27 mouse cellular contexts compared by ENCODE assay signal in genomic region chr5:142764889-142765288, GRCm38 (mm10). TPM values are rescaled to one million over a fixed set of nuclear protein-coding genes. Genes with fewer than 3 reads are reported as not detected.
DNase-seq lines count a peak whose midpoint lies in the region; ATAC-seq and TF ChIP-seq lines count a peak whose summit lies in the region.
"Had no signal": no experiment of that assay in that cellular context is flagged by ENCODE, and none has a peak within 500 bp of the region (broad histone marks: within the 10 kb centered on the region; RNA-seq: fewer than 3 reads in every experiment).

No protein-coding gene starts in this region.

- H3K9me3 ChIP-seq in forebrain, embryonic 10.5 days = no peaks in the 10 kb centered on the region
- no peaks in the 10 kb centered on the region for H3K9me3 ChIP-seq in forebrain, embryonic 11.5 days (ENCODE audit: control insufficient read depth, low read length)
- no peaks in the 10 kb centered on the region for H3K9me3 ChIP-seq in midbrain, embryonic 10.5 days (replicated peaks)
- no peaks in the 10 kb centered on the region for H3K9me3 ChIP-seq in midbrain, embryonic 14.5 days (ENCODE audit: control insufficient read depth, low read length)
- no peaks in the 10 kb centered on the region for H3K9me3 ChIP-seq in liver, embryonic 11.5 days (ENCODE audit: control insufficient read depth, low read length)
- H3K9me3 ChIP-seq in lung, postnatal 0 days (ENCODE audit: low read length) = no peaks in the 10 kb centered on the region
- H3K9me3 ChIP-seq: embryonic facial prominence, embryonic 12.5 days; hindbrain, embryonic 10.5 days; limb, embryonic 10.5 days; limb, embryonic 15.5 days; liver, embryonic 15.5 days had no signal

- H3K36me3 ChIP-seq in forebrain, embryonic 10.5 days (replicated peaks) = peaks cover 97% of the 10 kb centered on the region
- H3K36me3 ChIP-seq in forebrain, embryonic 11.5 days (ENCODE audit: control insufficient read depth, insufficient read depth, low read length) = peaks cover 24% of the 10 kb centered on the region
- peaks cover 96% of the 10 kb centered on the region for H3K36me3 ChIP-seq in midbrain, embryonic 10.5 days
- H3K36me3 ChIP-seq in midbrain, embryonic 14.5 days (ENCODE audit: control insufficient read depth, insufficient read depth, low read length) = peaks cover 95% of the 10 kb centered on the region
- H3K36me3 ChIP-seq in testis, adult 2 months (ENCODE audit: control insufficient read depth, insufficient read depth, low read length) = no peaks in the 10 kb centered on the region
- peaks cover 11% of the 10 kb centered on the region for H3K36me3 ChIP-seq in liver, embryonic 11.5 days (ENCODE audit: control insufficient read depth, insufficient read depth, low read length)
- peaks cover 50% of the 10 kb centered on the region for H3K36me3 ChIP-seq in lung, postnatal 0 days (ENCODE audit: insufficient read depth, low read length)

- DNase-seq in forebrain, embryonic 10.5 days (ENCODE audit: extremely low spot score, low spot score) = no peak
- DNase-seq in forebrain, embryonic 11.5 days (ENCODE audit: low spot score) = no peak
- DNase-seq in midbrain, embryonic 10.5 days (ENCODE audit: low spot score) = no peak
- no peak for DNase-seq in midbrain, embryonic 14.5 days
- DNase-seq in testis, postnatal 14 days (ENCODE audit: low spot score) = no peak
- no peak for DNase-seq in liver, embryonic 11.5 days (ENCODE audit: low spot score)
- no peak for DNase-seq in lung, postnatal 0 days (ENCODE audit: low spot score)
- DNase-seq: adrenal gland, adult 2 months; cerebellum, adult 2 months; cerebellum, postnatal 36 days; gastrocnemius, postnatal 14 days; heart, postnatal 14 days; kidney, adult 11 months; kidney, postnatal 14 days; layer of hippocampus, adult 9-11 months; retina, postnatal 1 day; right cerebral cortex, postnatal 14 days; thymus, adult 18-20 months; thymus, postnatal 25 days had no signal

- H3K9ac ChIP-seq in forebrain, embryonic 11.5 days (ENCODE audit: low read length) = no peak overlapping the region
- no peak overlapping the region for H3K9ac ChIP-seq in midbrain, embryonic 14.5 days (replicated peaks; ENCODE audit: low read length)
- H3K9ac ChIP-seq in liver, embryonic 11.5 days (ENCODE audit: low read depth, low read length) = no peak overlapping the region
- H3K9ac ChIP-seq in lung, postnatal 0 days (replicated peaks; ENCODE audit: low read depth) = no peak overlapping the region
- H3K9ac ChIP-seq: embryonic facial prominence, embryonic 12.5 days; limb, embryonic 15.5 days; liver, embryonic 15.5 days; lung, embryonic 14.5 days had no signal

- peaks cover 18% of the 10 kb centered on the region for H3K4me1 ChIP-seq in forebrain, embryonic 10.5 days
- peaks cover 12% of the 10 kb centered on the region; the same call in 1 of the 2 replicates for H3K4me1 ChIP-seq in forebrain, embryonic 11.5 days (replicated peaks; ENCODE audit: control insufficient read depth, insufficient read depth, low read length)
- H3K4me1 ChIP-seq in midbrain, embryonic 10.5 days = peaks cover 21% of the 10 kb centered on the region
- peaks cover 19% of the 10 kb centered on the region for H3K4me1 ChIP-seq in midbrain, embryonic 14.5 days (ENCODE audit: control insufficient read depth, insufficient read depth, low read length)
- H3K4me1 ChIP-seq in testis, adult 2 months (ENCODE audit: control insufficient read depth, insufficient read depth, low read length) = peaks cover 16% of the 10 kb centered on the region
- peaks cover 5% of the 10 kb centered on the region for H3K4me1 ChIP-seq in liver, embryonic 11.5 days (replicated peaks; ENCODE audit: control insufficient read depth, insufficient read depth, low read length)
- no peaks in the 10 kb centered on the region for H3K4me1 ChIP-seq in lung, postnatal 0 days (ENCODE audit: insufficient read depth, low read depth, low read length)

- ATAC-seq in forebrain, embryonic 11.5 days (replicated peaks; ENCODE audit: low FRiP score) = no peak
- ATAC-seq in midbrain, embryonic 14.5 days (ENCODE audit: low FRiP score, low TSS enrichment) = no peak
- ATAC-seq in liver, embryonic 11.5 days (replicated peaks; ENCODE audit: low FRiP score) = no peak
- no peak for ATAC-seq in lung, postnatal 0 days
- ATAC-seq: activated CD4-positive, CD25-positive, alpha-beta regulatory T cell, adult 4 months had no signal

- 81% methylated on average over 15 of the region's 15 CpGs for WGBS in forebrain, embryonic 10.5 days
- 75% methylated on average over 15 of the region's 15 CpGs for WGBS in forebrain, embryonic 11.5 days
- 75% methylated on average over 15 of the region's 15 CpGs for WGBS in midbrain, embryonic 10.5 days
- WGBS in midbrain, embryonic 14.5 days = 68% methylated on average over 15 of the region's 15 CpGs
- 87% methylated on average over 15 of the region's 15 CpGs for WGBS in liver, embryonic 11.5 days
- 81% methylated on average over 15 of the region's 15 CpGs for WGBS in lung, postnatal 0 days

- TF ChIP-seq CTCF in testis, adult 2 months (IDR thresholded peaks at IDR 0.05; ENCODE audit: control insufficient read depth, insufficient read depth, insufficient replicate concordance, low read depth, low read length) = no peak
- no peak for TF ChIP-seq CTCF in lung, postnatal 0 days (IDR thresholded peaks at IDR 0.05)

- TF ChIP-seq POLR2A in testis, adult 2 months (IDR thresholded peaks at IDR 0.05; ENCODE audit: control insufficient read depth, low read depth, low read length) = no peak

- peak overlapping the region; percentile 4; the same call in 1 of the 2 replicates for H3K27ac ChIP-seq in forebrain, embryonic 10.5 days
- H3K27ac ChIP-seq in forebrain, embryonic 11.5 days (ENCODE audit: low read depth, low read length) = no peak overlapping the region
- 0 out of 2 replicates have a peak overlapping the region, but pooled peaks have one; percentile 9 for H3K27ac ChIP-seq in midbrain, embryonic 10.5 days (replicated peaks)
- no peak overlapping the region for H3K27ac ChIP-seq in midbrain, embryonic 14.5 days (replicated peaks; ENCODE audit: low read depth, low read length)
- no peak overlapping the region for H3K27ac ChIP-seq in testis, adult 2 months (ENCODE audit: control insufficient read depth, insufficient read depth, low read depth, low read length)
- H3K27ac ChIP-seq in liver, embryonic 11.5 days (ENCODE audit: low read depth, low read length) = no peak overlapping the region
- H3K27ac ChIP-seq in lung, postnatal 0 days (ENCODE audit: low read length) = no peak overlapping the region
- H3K27ac ChIP-seq: embryonic facial prominence, embryonic 12.5 days; hindbrain, embryonic 10.5 days; limb, embryonic 10.5 days; limb, embryonic 15.5 days; liver, embryonic 15.5 days had no signal

- H3K27me3 ChIP-seq in forebrain, embryonic 10.5 days (ENCODE audit: poor library complexity, severe bottlenecking) = no peaks in the 10 kb centered on the region
- H3K27me3 ChIP-seq in forebrain, embryonic 11.5 days (ENCODE audit: control insufficient read depth, insufficient read depth, low read length) = no peaks in the 10 kb centered on the region
- H3K27me3 ChIP-seq in midbrain, embryonic 10.5 days (ENCODE audit: low read depth, poor library complexity, severe bottlenecking) = no peaks in the 10 kb centered on the region
- H3K27me3 ChIP-seq in midbrain, embryonic 14.5 days (ENCODE audit: control insufficient read depth, insufficient read depth, low read length) = no peaks in the 10 kb centered on the region
- H3K27me3 ChIP-seq in testis, adult 2 months (ENCODE audit: control insufficient read depth, insufficient read depth, low read length) = no peaks in the 10 kb centered on the region
- no peaks in the 10 kb centered on the region for H3K27me3 ChIP-seq in liver, embryonic 11.5 days (replicated peaks; ENCODE audit: control insufficient read depth, insufficient read depth, low read length)
- no peaks in the 10 kb centered on the region for H3K27me3 ChIP-seq in lung, postnatal 0 days (replicated peaks; ENCODE audit: insufficient read depth, low read length)
- H3K27me3 ChIP-seq: embryonic facial prominence, embryonic 12.5 days; limb, embryonic 15.5 days; liver, embryonic 15.5 days had no signal

- H3K4me3 ChIP-seq in forebrain, embryonic 10.5 days = no peak overlapping the region
- no peak overlapping the region for H3K4me3 ChIP-seq in forebrain, embryonic 11.5 days (ENCODE audit: low read depth, low read length)
- H3K4me3 ChIP-seq in midbrain, embryonic 10.5 days = no peak overlapping the region
- no peak overlapping the region for H3K4me3 ChIP-seq in midbrain, embryonic 14.5 days (replicated peaks; ENCODE audit: low read depth, low read length)
- H3K4me3 ChIP-seq in testis, adult 2 months (ENCODE audit: control insufficient read depth, low read depth, low read length) = peak overlapping the region; percentile 51
- no peak overlapping the region for H3K4me3 ChIP-seq in liver, embryonic 11.5 days (ENCODE audit: low read depth, low read length)
- no peak overlapping the region for H3K4me3 ChIP-seq in lung, postnatal 0 days (ENCODE audit: low read depth, low read length)
- H3K4me3 ChIP-seq: embryonic facial prominence, embryonic 12.5 days; hindbrain, embryonic 10.5 days; limb, embryonic 10.5 days; limb, embryonic 15.5 days; liver, embryonic 15.5 days had no signal

- no peak for TF ChIP-seq EP300 in lung, postnatal 0 days (IDR thresholded peaks at IDR 0.05)

- no peak overlapping the region for H3K4me2 ChIP-seq in forebrain, embryonic 11.5 days (ENCODE audit: low read depth, low read length, severe bottlenecking)
- H3K4me2 ChIP-seq in midbrain, embryonic 14.5 days (ENCODE audit: low read length) = no peak overlapping the region
- no peak overlapping the region for H3K4me2 ChIP-seq in liver, embryonic 11.5 days
- H3K4me2 ChIP-seq in lung, postnatal 0 days (replicated peaks; ENCODE audit: low read depth, low read length) = no peak overlapping the region
- H3K4me2 ChIP-seq: embryonic facial prominence, embryonic 12.5 days; limb, embryonic 15.5 days; liver, embryonic 15.5 days; lung, embryonic 14.5 days had no signal

RNA-seq across cellular contexts. Expression of gene Tnrc18, which starts 52.6 kb away (rescaled TPM):
- 21.5 and 22.7 TPM in 2 replicates for polyA plus RNA-seq in forebrain, embryonic 10.5 days (2016; fragmentation: Nextera tagmentation; extraction: Ambion mirVana)
- 55.2 and 55.7 TPM in 2 replicates for polyA plus RNA-seq in forebrain, embryonic 11.5 days (2014; fragmentation: Nextera tagmentation; extraction: Ambion mirVana)
- 18.7 and 23.2 TPM in 2 replicates for polyA plus RNA-seq in midbrain, embryonic 10.5 days (2016; fragmentation: Nextera tagmentation; extraction: Ambion mirVana)
- polyA plus RNA-seq in midbrain, embryonic 14.5 days (2014; fragmentation: Nextera tagmentation; extraction: Ambion mirVana) = 37.7 and 47.4 TPM in 2 replicates
- polyA plus RNA-seq in testis, adult 2 months (2012; rRNA removed) = 35.9 and 39.9 TPM in 2 replicates
- 10.9 and 11.1 TPM in 2 replicates for polyA plus RNA-seq in liver, embryonic 11.5 days (2014; fragmentation: Nextera tagmentation; extraction: Ambion mirVana)
- 16.6 and 24.9 TPM in 2 replicates for polyA plus RNA-seq in lung, postnatal 0 days (2015; fragmentation: Nextera tagmentation; extraction: Ambion mirVana)

Comparison
In these comparisons a context has a peak if more than half of its experiments do, and no peak if none do; other contexts are left out.
1. H3K27ac ChIP-seq: peak in forebrain, embryonic 10.5 days (single experiment) and midbrain, embryonic 10.5 days (single experiment); none in forebrain, embryonic 11.5 days (single experiment), midbrain, embryonic 14.5 days (single experiment), testis, adult 2 months (single experiment), liver, embryonic 11.5 days (single experiment) and lung, postnatal 0 days (single experiment).